Mouse (Mus musculus) kidney, postnatal 0 days (tissue): ENCODE data around the gene Pitpnm2. TPM values are rescaled to one million over a fixed set of nuclear protein-coding genes. Genes with fewer than 3 reads are reported as not detected.

ENCODE experiments used
- ATAC-seq: fragments of 200-750 bp; cut with Nextera tagmentation; replicated peaks from 2 replicates; pipeline ENCODE4 v1.8.0; 2017; ENCODE audit warnings: low read depth, moderate number of reproducible peaks, moderate TSS enrichment, moderate library complexity; ENCODE audit not compliant: low FRiP score
- DNase-seq: peaks from one replicate; pipeline ENCODE4 v3.0.0-alpha.2; 2016; ENCODE audit warnings: low spot score
- H3K27ac ChIP-seq: fragments of 300-500 bp; sonication (generic); 2 replicates; pipeline ENCODE4 v1.5.1; 2014; ENCODE audit warnings: mild to moderate bottlenecking
- H3K27me3 ChIP-seq: fragments of 300-500 bp; sonication (generic); 2 replicates; pipeline ENCODE4 v1.6.1; 2014; ENCODE audit warnings: low read length, mixed read lengths; ENCODE audit not compliant: insufficient read depth
- H3K36me3 ChIP-seq: fragments of 300-500 bp; sonication (generic); 2 replicates; pipeline ENCODE4 v1.6.1; 2014; ENCODE audit warnings: low read length, mixed read lengths; ENCODE audit not compliant: insufficient read depth
- H3K4me1 ChIP-seq: fragments of 300-500 bp; sonication (generic); replicated peaks from 2 replicates; pipeline ENCODE4 v1.6.1; 2014; ENCODE audit warnings: antibody characterized with exemption, low read length, mixed read lengths; ENCODE audit not compliant: insufficient read depth
- H3K4me2 ChIP-seq: fragments of 300-500 bp; sonication (generic); 2 replicates; pipeline ENCODE4 v1.6.1; 2014; ENCODE audit warnings: mild to moderate bottlenecking, low read length, moderate library complexity, mixed read lengths
- H3K4me3 ChIP-seq: fragments of 300-500 bp; sonication (generic); replicated peaks from 2 replicates; pipeline ENCODE4 v1.5.1; 2014; ENCODE audit warnings: low read depth, low read length
- H3K9ac ChIP-seq: fragments of 300-500 bp; sonication (generic); 2 replicates; pipeline ENCODE4 v1.6.1; 2014; ENCODE audit warnings: low read depth, low read length
- H3K9me3 ChIP-seq: fragments of 300-500 bp; sonication (generic); replicated peaks from 2 replicates; pipeline ENCODE4 v1.6.1; 2016; ENCODE audit warnings: low read length, inconsistent platforms, mixed read lengths
- CTCF ChIP-seq: IDR thresholded peaks from 2 replicates; pipeline ENCODE4 v1.5.1; 2016; ENCODE audit warnings: antibody characterized with exemption, low read depth, mild to moderate bottlenecking, moderate library complexity
- WGBS: fragments of 180-500 bp; shearing (Covaris S2); extraction: QIAGEN DNeasy Blood & Tissue Kit; methylation state at CpG from one replicate; pipeline ENCODE4 v1.1.7; 2014; 5-methylcytosine and 5-hydroxymethylcytosine counted together
- polyA plus RNA-seq: library from polyadenylated mRNA; unstranded; fragments of >200 nt; fragmentation: Nextera tagmentation; extraction: Ambion mirVana; gene quantifications from 2 replicates; pipeline ENCODE4 v1.2.1, GENCODE M21; 2015

The Pitpnm2 gene
- polyA plus RNA-seq, 1 experiment from 2014 or later, result 3.1 TPM

DNA sequence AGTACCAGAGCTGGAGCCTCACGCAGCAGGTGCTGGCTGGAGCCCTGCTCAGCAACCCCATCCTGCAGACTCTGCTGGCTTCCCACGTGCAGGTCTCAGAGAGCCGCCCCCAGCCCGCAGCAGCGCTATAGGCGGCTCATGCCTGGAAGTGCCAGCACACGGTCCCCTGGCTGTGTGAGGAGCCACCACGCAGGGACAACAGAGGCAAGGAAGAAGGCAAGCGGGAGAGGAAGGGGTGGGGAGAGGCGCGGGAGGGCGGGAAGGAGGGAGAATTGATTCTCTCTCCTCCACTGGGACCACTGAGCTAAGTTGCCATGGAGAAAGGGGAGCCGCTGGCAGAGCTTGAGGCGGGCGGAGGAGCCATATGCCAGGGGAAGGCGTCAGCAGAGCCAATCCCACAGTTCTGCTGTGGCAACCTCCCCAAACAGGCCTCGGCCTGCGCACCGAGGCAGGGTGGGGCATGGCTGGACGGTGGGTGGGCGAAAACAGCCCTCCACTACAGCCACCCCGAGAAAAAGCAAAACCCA is 62.5 kb downstream of the Pitpnm2 start:
- Histone ChIP-seq H3K4me2 (peak overlapping the region; percentile 40), H3K4me1 (peaks cover 11% of the 10 kb centered on the region), H3K27me3 (no peaks in the 10 kb centered on the region), H3K36me3 (no peaks in the 10 kb centered on the region), H3K9me3 (no peaks in the 10 kb centered on the region), H3K4me3 (no peak overlapping the region), H3K27ac (0 out of 2 replicates have a peak overlapping the region, but pooled peaks have one; percentile 5), H3K9ac (no peak overlapping the region)
- no peak for ATAC-seq
- no peak for TF ChIP-seq CTCF
- WGBS, result 15% methylated on average over 21 of the region's 22 CpGs
- DNase-seq, result no peak

DNA sequence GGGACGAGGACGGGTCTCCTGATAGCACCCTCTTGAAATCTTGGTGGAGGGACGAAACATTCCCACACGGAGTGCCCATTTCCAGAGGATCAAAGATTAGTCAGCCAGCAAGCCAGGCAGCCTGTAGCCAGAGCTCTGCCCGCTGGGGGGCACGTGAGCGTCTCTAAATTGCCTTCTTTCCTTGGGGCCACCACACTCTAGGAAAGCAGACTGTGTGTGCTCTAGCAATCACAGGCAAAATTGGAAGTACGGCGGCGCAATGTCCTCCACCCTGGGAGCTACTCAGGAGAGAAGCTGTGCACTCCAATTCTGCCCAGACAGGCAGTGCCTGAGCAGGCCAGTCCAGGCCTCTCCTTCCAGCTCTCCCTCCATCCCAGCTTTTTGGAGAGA is 63.1 kb downstream of the Pitpnm2 start:
- no peaks in the 10 kb centered on the region for H3K9me3 ChIP-seq
- H3K4me2 ChIP-seq, result no peak overlapping the region
- 0 out of 2 replicates have a peak, but pooled peaks have one; percentile 23 for ATAC-seq
- WGBS, result 57% methylated on average over 10 of the region's 10 CpGs
- H3K36me3 ChIP-seq, result no peaks in the 10 kb centered on the region
- H3K9ac ChIP-seq, result no peak overlapping the region
- no peak for DNase-seq
- H3K27ac ChIP-seq, result 0 out of 2 replicates have a peak overlapping the region, but pooled peaks have one; percentile 5
- H3K4me1 ChIP-seq, result peaks cover 9% of the 10 kb centered on the region; the same call in 1 of the 2 replicates
- TF ChIP-seq CTCF, result peak; percentile 35; the same call in 1 of the 2 replicates
- no peaks in the 10 kb centered on the region for H3K27me3 ChIP-seq
- H3K4me3 ChIP-seq, result no peak overlapping the region

DNA sequence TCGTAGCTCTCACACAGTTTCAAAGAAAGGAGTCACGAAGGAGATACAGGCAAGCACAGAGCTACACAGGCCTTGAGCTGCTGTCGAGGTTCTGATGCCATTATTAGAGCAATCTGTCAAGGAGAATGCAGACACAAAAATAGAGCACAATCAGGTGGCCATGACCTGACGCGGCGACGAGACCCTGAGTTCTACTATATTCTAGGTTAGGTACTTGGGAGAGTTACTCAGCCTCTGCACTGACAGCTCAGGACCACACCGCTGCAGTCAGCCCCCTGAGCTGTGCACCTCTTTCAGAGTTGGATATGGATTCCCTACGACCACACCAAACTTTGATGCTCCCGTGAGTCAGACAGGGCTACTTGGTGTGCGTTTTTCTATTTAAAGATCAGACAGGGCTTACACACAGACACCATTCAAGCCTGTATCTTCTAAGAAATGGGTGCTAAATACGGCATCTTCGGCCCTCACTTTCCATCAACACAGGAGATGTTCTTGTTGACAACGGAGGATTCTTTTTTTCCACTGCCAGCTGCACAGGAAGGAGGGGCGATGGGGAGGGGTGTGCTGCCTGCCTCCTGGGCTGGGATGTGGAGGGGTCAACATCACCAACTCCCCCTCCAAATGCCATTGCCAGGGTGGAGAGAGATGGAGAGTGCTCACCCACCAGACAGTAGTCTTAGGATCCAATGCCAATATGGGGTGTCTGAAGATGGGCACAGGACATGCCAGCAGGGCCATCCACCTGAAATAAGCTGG is 63.7 kb downstream of the Pitpnm2 start:
- Histone ChIP-seq H3K27me3 (no peaks in the 10 kb centered on the region), H3K4me3 (no peak overlapping the region), H3K4me2 (no peak overlapping the region), H3K4me1 (peaks cover 9% of the 10 kb centered on the region; the same call in 1 of the 2 replicates), H3K27ac (no peak overlapping the region), H3K9me3 (no peaks in the 10 kb centered on the region), H3K36me3 (no peaks in the 10 kb centered on the region), H3K9ac (no peak overlapping the region)
- no peak for TF ChIP-seq CTCF
- ATAC-seq (no peak), DNase-seq (no peak)
- WGBS, result 76% methylated on average over 15 of the region's 15 CpGs

DNA sequence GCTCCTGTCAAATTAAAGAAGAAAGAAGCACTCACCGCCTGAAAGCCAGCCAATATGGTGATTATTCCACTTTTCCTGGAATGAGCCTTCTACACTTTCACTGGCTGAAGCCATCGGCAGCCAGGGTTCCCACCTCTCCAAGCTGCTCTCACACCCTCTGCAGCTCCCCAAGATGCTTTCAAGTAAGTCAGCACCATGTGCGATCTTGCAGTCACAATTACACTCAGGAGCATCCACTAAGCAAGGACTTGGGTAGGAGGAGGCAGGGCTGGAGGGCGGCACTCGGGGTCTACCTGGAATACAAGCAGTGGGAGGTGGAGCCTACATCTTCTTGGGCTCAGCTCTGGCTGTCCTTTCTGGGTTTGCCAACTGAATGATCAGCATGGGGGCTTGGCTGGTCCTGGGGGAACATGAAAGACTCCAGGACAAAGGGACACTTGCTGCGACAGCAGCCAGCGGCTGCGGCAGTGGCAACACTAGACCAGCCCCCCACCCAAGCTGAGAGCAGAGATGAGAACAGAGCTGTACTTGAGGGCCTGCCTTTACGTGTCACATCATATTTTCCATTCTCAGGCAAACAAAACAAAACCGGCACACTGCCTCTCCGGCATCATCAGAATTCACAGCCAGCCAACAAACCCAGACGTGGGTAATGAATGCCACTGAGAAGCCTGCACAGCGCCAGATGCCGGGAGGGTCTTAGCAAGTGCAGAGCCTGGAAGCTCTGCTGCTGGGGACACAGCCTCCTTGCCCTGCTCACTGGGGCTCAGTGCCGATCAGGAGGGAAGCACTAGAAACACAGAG is 64.5 kb downstream of the Pitpnm2 start:
- ATAC-seq (no peak), DNase-seq (no peak)
- no peak overlapping the region for H3K4me2 ChIP-seq
- no peaks in the 10 kb centered on the region for H3K9me3 ChIP-seq
- H3K27me3 ChIP-seq, result no peaks in the 10 kb centered on the region
- H3K9ac ChIP-seq, result no peak overlapping the region
- H3K27ac ChIP-seq, result no peak overlapping the region
- H3K36me3 ChIP-seq, result no peaks in the 10 kb centered on the region
- WGBS, result 51% methylated on average over 15 of the region's 15 CpGs
- no peak for TF ChIP-seq CTCF
- peaks cover 9% of the 10 kb centered on the region; the same call in 1 of the 2 replicates for H3K4me1 ChIP-seq
- no peak overlapping the region for H3K4me3 ChIP-seq

DNA sequence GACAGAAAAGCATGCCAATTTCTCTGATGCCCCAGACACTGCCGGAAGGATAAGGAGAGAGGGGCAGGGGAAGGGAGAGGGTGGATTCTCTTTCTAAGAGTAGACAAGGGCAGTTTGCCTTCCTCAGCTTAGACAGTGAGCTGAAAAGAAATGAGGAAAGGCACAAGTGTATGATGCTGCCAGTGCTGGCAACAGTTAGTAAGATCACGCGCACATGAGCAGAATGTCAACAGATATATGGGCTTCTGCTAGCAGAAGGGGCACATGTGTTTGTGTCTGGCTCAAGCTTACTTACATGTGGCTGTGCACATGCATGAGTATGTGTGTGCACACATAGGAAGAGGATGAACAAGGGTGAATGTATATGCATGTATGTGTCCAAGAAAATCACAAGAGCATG is 65.4 kb downstream of the Pitpnm2 start:
- H3K4me2 ChIP-seq, result no peak overlapping the region
- H3K9me3 ChIP-seq, result no peaks in the 10 kb centered on the region
- ATAC-seq (no peak), DNase-seq (no peak)
- H3K9ac ChIP-seq, result no peak overlapping the region
- WGBS, result 92% methylated on average over 3 of the region's 3 CpGs
- H3K4me1 ChIP-seq, result peaks cover 9% of the 10 kb centered on the region; the same call in 1 of the 2 replicates
- H3K36me3 ChIP-seq, result no peaks in the 10 kb centered on the region
- no peak for TF ChIP-seq CTCF
- no peak overlapping the region for H3K4me3 ChIP-seq
- H3K27ac ChIP-seq, result no peak overlapping the region
- no peaks in the 10 kb centered on the region for H3K27me3 ChIP-seq

DNA sequence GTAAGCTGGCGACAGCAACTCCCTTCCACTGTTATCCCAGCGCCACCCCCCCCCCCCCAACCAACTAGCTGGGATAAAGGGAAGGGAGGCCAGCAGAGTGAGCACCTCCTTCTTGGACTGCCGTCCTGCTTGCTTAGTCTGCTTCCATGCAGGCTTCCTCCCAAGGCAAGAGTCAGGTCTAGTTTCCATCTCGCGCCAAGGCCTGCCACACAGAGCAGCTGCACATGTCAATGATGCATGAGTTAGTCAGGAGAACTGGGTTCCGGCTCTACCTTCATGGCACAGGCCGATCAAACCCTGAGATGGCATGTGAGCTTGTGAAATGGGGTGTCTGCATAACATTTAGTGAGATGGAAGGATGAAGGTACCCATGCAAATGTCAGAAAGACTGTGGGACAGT is 66.9 kb downstream of the Pitpnm2 start:
- H3K27me3 ChIP-seq, result no peaks in the 10 kb centered on the region
- H3K9ac ChIP-seq, result no peak overlapping the region
- peaks cover 9% of the 10 kb centered on the region; the same call in 1 of the 2 replicates for H3K4me1 ChIP-seq
- no peak overlapping the region for H3K4me3 ChIP-seq
- DNase-seq, result no peak
- no peaks in the 10 kb centered on the region for H3K9me3 ChIP-seq
- ATAC-seq, result no peak
- no peak overlapping the region for H3K4me2 ChIP-seq
- H3K36me3 ChIP-seq, result no peaks in the 10 kb centered on the region
- H3K27ac ChIP-seq, result no peak overlapping the region
- WGBS, result 76% methylated on average over 7 of the region's 7 CpGs
- TF ChIP-seq CTCF, result no peak
